Mouse (Mus musculus) large intestine, adult 2 months (tissue): ENCODE measurements around the gene Spcs2. TPM values are rescaled to one million over a fixed set of nuclear protein-coding genes. Genes with fewer than 3 reads are reported as not detected.

Experiments
- DNase-seq: peaks from one replicate; pipeline ENCODE4 v3.0.0-alpha.2; 2012; ENCODE audit warnings: low read depth, low spot score
- WGBS: fragments of 180-500 bp; shearing (Covaris S2); methylation state at CpG from one replicate; pipeline ENCODE4 v1.1.7; 2018; 5-methylcytosine and 5-hydroxymethylcytosine counted together
- polyA plus RNA-seq: library from polyadenylated mRNA; depleted of rRNA; stranded (reverse); fragments of >200 nt; gene quantifications from 2 replicates; pipeline ENCODE4 v1.2.3, GENCODE M21; 2012; rRNA removed

The Spcs2 gene
- polyA plus RNA-seq, 1 experiment: 60.5 TPM

DNA sequence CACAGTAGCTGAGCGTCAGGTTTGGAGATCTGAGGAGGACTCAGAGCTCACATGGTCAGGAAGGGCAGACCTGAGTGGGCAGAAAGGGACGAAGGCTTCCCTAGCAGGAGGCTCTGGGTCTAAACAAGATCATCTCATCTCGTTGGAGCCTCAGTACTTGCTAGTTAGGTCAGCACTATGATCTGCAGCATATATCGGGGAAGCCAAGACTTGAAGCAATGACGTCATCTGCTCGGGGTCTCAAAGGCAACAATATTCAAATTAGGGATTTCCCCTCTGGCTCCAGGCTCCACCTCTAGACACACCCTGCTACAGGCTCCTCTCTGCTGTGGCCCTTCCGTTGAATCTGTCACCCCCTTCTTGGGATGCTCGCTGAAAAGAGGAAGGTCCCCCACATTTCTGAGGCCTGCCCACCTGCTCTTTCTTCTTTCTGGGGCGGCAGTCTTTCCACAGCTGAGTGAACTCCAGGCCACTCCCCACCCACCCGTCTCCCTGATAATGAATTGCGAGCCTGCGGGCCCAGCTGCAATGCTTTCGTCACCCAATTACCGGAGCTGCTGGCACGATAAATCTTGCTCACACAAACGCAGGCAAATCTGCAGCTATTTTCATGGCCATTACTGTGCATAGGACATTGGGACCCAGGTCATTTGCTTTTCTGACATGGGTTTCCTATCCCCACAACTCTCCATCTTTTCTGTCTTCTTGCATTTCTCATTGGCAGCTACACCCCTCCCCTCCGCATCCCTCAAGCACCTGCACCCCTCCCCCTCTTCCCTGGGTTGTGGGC is 67.9 kb downstream of the Spcs2 start:
- WGBS: 13% methylated on average over 17 of the region's 17 CpGs
- DNase-seq: no peak

DNA sequence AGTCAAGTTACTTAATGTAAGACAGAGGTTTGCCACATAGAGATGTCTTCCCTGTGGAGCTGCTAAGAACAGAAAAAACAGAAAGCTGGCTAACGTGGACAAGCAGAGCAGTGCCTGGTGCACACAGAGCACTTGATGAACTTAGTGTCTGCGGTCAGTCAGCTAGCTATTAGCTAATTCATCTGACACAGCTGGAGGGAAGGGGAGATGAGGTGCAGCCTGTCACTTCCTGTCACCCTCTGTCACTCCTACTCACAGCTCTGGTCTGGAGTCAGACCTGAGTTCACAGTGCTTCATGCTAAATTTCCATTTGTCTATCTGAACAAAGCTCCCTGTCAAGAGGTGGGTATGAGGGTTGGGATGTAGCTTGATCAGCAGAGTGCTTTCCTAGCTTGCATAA is 69.2 kb downstream of the Spcs2 start:
- WGBS: 60% methylated on average over 2 of the region's 2 CpGs
- DNase-seq: no peak

DNA sequence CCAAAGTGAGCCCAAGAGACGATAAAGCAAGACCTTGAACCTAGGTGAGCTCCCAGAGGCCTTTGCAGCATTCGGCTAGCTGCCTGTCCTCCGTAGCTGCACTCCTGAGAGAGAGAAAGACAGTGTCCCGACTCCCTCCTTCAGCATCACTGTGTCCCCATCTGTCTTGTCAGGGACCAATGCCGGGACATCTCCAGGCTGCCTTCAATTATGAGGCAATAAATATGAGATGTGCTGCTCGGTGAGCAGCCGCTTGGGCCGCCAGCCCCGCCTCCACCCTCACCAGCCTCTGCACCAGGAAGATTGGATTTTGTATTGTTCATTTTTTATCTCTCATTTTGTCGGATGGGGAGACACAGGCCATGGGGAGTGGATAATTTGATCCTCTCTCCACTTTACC is 72.4 kb downstream of the Spcs2 start:
- 64% methylated on average over 10 of the region's 10 CpGs for WGBS
- DNase-seq: no peak

DNA sequence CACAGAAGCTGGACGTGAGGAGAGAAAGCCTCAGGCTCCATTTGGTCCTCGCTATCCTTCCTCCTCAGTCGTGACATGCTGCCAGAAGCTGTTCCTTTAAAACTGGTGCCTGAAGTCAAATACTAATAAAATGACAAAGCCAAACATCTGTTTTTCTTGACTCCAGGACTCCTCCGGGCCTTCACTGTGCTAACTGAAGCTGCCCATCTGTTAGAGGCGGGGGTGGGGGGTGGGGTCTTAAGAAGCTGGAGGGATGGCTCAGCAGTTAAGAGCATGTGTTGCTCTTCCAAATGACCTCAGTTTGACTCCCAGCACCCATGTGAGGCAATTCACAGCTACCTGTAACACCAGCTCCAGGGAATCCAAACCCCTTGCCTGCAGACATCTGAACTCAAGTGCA is 74.7 kb downstream of the Spcs2 start:
- no peak for DNase-seq
- WGBS: 39% methylated on average over 5 of the region's 5 CpGs

GRCm38 (mm10) chr7:99787935-99788334 is 75.3 kb downstream of the Spcs2 start:
- no peak for DNase-seq
- WGBS: 68% methylated on average over 2 of the region's 2 CpGs

Other genes starting within 250 kb of the Spcs2 start
- 1.8 and 2.2 TPM in 2 replicates for gene Tpbgl, start 236.4 kb downstream of the Spcs2 start, polyA plus RNA-seq
- 25.2 and 43.8 TPM in 2 replicates for gene Slco2b1, start 152.1 kb downstream of the Spcs2 start, polyA plus RNA-seq
- gene Olfr520, start 133.2 kb downstream of the Spcs2 start, polyA plus RNA-seq: not detected in 2 replicates
- not detected in 2 replicates for gene Olfr521, start 100.0 kb downstream of the Spcs2 start, polyA plus RNA-seq
- 1.1 and 2.2 TPM in 2 replicates for gene Neu3, start 35.0 kb downstream of the Spcs2 start, polyA plus RNA-seq
- gene Xrra1, start 4.3 kb downstream of the Spcs2 start, polyA plus RNA-seq: 0.05 and 0.21 TPM in 2 replicates
- gene Rnf169, start 117.0 kb upstream of the Spcs2 start, polyA plus RNA-seq: 2.7 and 3.6 TPM in 2 replicates
- 0.87 and 0.92 TPM in 2 replicates for gene Chrdl2, start 142.7 kb upstream of the Spcs2 start, polyA plus RNA-seq